ENCODE assay signal across 15 mouse cellular contexts in the genomic region with DNA sequence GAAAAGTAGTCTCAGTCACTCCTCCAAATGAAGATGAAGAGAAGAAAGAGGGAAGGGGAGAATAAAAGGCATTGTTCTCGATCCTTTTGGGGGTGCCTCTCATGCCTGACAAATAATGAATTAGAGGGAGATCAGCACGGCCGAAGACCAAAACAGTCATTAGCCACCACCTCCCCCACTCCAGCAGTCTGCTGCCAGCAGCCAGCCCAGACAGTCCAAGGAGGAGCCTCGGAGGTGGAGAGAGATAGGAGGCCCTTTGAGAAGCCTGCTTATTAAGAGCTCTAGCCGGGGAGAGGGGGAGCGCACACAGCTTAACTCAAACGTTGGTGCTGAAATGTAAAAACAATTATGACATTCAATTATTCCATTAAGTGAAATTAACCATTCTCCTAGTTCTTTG.
"Had no signal": no experiment of that assay in that cellular context is flagged by ENCODE, and none has a peak within 500 bp of the region (broad histone marks: within the 10 kb centered on the region; RNA-seq: fewer than 3 reads in every experiment).

No protein-coding gene starts in this region.

- H3K4me1 ChIP-seq: limb, embryonic 13.5 days; midbrain, embryonic 15.5 days; neural tube, embryonic 13.5 days; stomach, embryonic 15.5 days had no signal

- ATAC-seq: lung, postnatal 0 days; midbrain, embryonic 15.5 days had no signal

- H3K9me3 ChIP-seq: limb, embryonic 13.5 days; midbrain, embryonic 10.5 days; midbrain, embryonic 15.5 days; neural tube, embryonic 13.5 days; stomach, embryonic 15.5 days had no signal

- H3K4me3 ChIP-seq: limb, embryonic 13.5 days; midbrain, embryonic 10.5 days; midbrain, embryonic 15.5 days; neural tube, embryonic 13.5 days; stomach, embryonic 15.5 days had no signal

- DNase-seq: kidney, adult 18-20 months; kidney, postnatal 10 days; left cerebral cortex, postnatal 4 days; lung, adult 18-20 months; lung, postnatal 36 days; right cerebral cortex, postnatal 14 days; thymus, adult 2 months; thymus, postnatal 25 days had no signal

- H3K9ac ChIP-seq: limb, embryonic 13.5 days; liver, embryonic 14.5 days; midbrain, embryonic 15.5 days; neural tube, embryonic 13.5 days; stomach, embryonic 15.5 days had no signal

- H3K27ac ChIP-seq: limb, embryonic 13.5 days; liver, embryonic 14.5 days; midbrain, embryonic 10.5 days; midbrain, embryonic 15.5 days; neural tube, embryonic 13.5 days; stomach, embryonic 15.5 days had no signal

- H3K4me2 ChIP-seq: limb, embryonic 13.5 days; midbrain, embryonic 15.5 days; neural tube, embryonic 13.5 days; stomach, embryonic 15.5 days had no signal

- H3K36me3 ChIP-seq: limb, embryonic 13.5 days; midbrain, embryonic 10.5 days; midbrain, embryonic 15.5 days; neural tube, embryonic 13.5 days; stomach, embryonic 15.5 days had no signal

- H3K27me3 ChIP-seq: midbrain, embryonic 15.5 days; neural tube, embryonic 13.5 days; stomach, embryonic 15.5 days had no signal
